Mouse (Mus musculus) liver, adult 2 months (tissue): ENCODE measurements around the gene Ppwd1. TPM values are rescaled to one million over a fixed set of nuclear protein-coding genes. Genes with fewer than 3 reads are reported as not detected.
A peak's percentile ranks its signal among the peaks of the same experiment; 100 is the strongest.
"Not testable (repeated sequence)": the region's sequence is repeated elsewhere in the genome, so short reads cannot be mapped to it uniquely, and the experiment has no call there.

ENCODE experiments used
- DNase-seq: peaks from one replicate; pipeline ENCODE4 v3.0.0-alpha.2; 2011; ENCODE audit warnings: low read depth, low spot score; ENCODE audit errors: extremely low read depth
- H3K27ac ChIP-seq: fragments of 200-500 bp; replicated peaks from 2 replicates; pipeline ENCODE4 v1.5.1; 2012; ENCODE audit warnings: low read depth, mild to moderate bottlenecking, control low read depth, inconsistent platforms, low read length; ENCODE audit not compliant: insufficient read depth
- H3K27me3 ChIP-seq: fragments of 200-500 bp; 2 replicates; pipeline ENCODE4 v1.6.1; 2012; ENCODE audit warnings: mild to moderate bottlenecking, moderate library complexity, low read length, inconsistent platforms; ENCODE audit not compliant: control insufficient read depth, insufficient read depth
- H3K36me3 ChIP-seq: fragments of 200-500 bp; 2 replicates; pipeline ENCODE4 v1.6.1; 2012; ENCODE audit warnings: low read length, inconsistent platforms; ENCODE audit not compliant: control insufficient read depth, insufficient read depth
- H3K4me1 ChIP-seq: fragments of 200-500 bp; 2 replicates; pipeline ENCODE4 v1.6.1; 2011; ENCODE audit warnings: low read length; ENCODE audit not compliant: control insufficient read depth, insufficient read depth
- H3K4me3 ChIP-seq: fragments of 200-500 bp; 2 replicates; pipeline ENCODE4 v1.5.1; 2011; ENCODE audit warnings: low read depth, mild to moderate bottlenecking, control low read depth, low read length, moderate library complexity; ENCODE audit not compliant: insufficient read depth
- H3K79me2 ChIP-seq: fragments of 200-500 bp; 2 replicates; pipeline ENCODE4 v1.6.1; 2012; ENCODE audit warnings: inconsistent platforms, mild to moderate bottlenecking, low read length, moderate library complexity; ENCODE audit not compliant: control insufficient read depth, insufficient read depth
- H3K9ac ChIP-seq: fragments of 200-500 bp; 2 replicates; pipeline ENCODE4 v1.6.1; 2012; ENCODE audit warnings: low read depth, mild to moderate bottlenecking, control low read depth, inconsistent platforms, low read length
- CTCF ChIP-seq: fragments of 200-500 bp; IDR thresholded peaks from 2 replicates; pipeline ENCODE4 v1.5.1; 2011; ENCODE audit warnings: low read depth, low read length, control low read depth
- POLR2A ChIP-seq: fragments of 200-500 bp; IDR thresholded peaks from 2 replicates; pipeline ENCODE4 v1.6.1; 2011; ENCODE audit warnings: low read length, control low read depth; ENCODE audit not compliant: insufficient read depth; ENCODE audit errors: extremely low read depth
- WGBS: fragments of 180-500 bp; shearing (Covaris S2); methylation state at CpG from one replicate; pipeline ENCODE4 v1.1.7; 2018; 5-methylcytosine and 5-hydroxymethylcytosine counted together
- polyA plus RNA-seq: library from polyadenylated mRNA; depleted of rRNA; stranded (reverse); fragments of >200 nt; gene quantifications from 2 replicates; pipeline ENCODE4 v1.2.3, GENCODE M21; 2012; rRNA removed
- total RNA-seq: library from RNA; depleted of rRNA; stranded (reverse); fragments of >200 nt; gene quantifications from 2 replicates; pipeline ENCODE4 v1.2.3, GENCODE M21; 2014; rRNA removed

The Ppwd1 gene
- total RNA-seq (9.5 and 11.2 TPM in 2 replicates), polyA plus RNA-seq (0.90 and 1.0 TPM in 2 replicates)

GRCm38 (mm10) chr13:104228384-104229066 lies at the start of gene Ppwd1, which contains the start of gene Cenpk:
TSS of gene Ppwd1 (minus strand) at chr13:104228843.
TSS of gene Cenpk (plus strand) at chr13:104228611.
- H3K27me3 ChIP-seq = no peaks in the 10 kb centered on the region
- H3K27ac ChIP-seq = peak within 1 kb of the TSS; percentile 92
- peak within 1 kb of the TSS; percentile 85 for H3K9ac ChIP-seq
- peak; percentile 82 for DNase-seq
- WGBS = under 1% methylated on average over 55 of the region's 55 CpGs
- H3K4me1 ChIP-seq = peaks cover 3% of the 10 kb centered on the region
- H3K4me3 ChIP-seq = peak within 1 kb of the TSS; percentile 91
- TF ChIP-seq POLR2A = peak; percentile 81
- TF ChIP-seq CTCF = no peak
- H3K36me3 ChIP-seq = peaks cover 4% of the 10 kb centered on the region
- no peaks in the 10 kb centered on the region; the same call in 1 of the 2 replicates for H3K79me2 ChIP-seq

DNA sequence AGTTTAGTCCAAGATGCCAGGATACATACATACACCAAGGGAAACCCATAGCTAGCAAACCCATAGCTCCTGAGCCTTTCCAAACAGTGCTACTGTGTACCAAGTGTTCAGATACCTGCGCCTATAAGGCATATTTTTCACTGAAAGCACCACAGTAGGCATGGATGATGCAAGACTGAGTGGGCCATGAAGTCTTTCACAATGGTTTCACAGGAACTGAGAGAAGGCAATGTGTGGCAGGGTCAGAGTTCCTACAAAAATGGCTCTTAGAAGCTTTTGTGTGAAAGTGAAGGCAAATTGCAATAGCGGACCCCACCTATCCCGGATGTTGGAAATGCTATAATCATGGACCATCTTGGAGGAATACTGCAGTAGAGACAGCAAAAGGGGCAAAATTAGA lies 30.4 kb upstream of the Ppwd1 start:
- Histone ChIP-seq H3K4me1 (no peaks in the 10 kb centered on the region), H3K36me3 (no peaks in the 10 kb centered on the region), H3K27me3 (no peaks in the 10 kb centered on the region), H3K9ac (no peak overlapping the region), H3K4me3 (no peak overlapping the region), H3K27ac (no peak overlapping the region), H3K79me2 (no peaks in the 10 kb centered on the region)
- 82% methylated on average over 3 of the region's 3 CpGs for WGBS
- TF ChIP-seq CTCF (no peak), POLR2A (no peak)
- DNase-seq = no peak

DNA sequence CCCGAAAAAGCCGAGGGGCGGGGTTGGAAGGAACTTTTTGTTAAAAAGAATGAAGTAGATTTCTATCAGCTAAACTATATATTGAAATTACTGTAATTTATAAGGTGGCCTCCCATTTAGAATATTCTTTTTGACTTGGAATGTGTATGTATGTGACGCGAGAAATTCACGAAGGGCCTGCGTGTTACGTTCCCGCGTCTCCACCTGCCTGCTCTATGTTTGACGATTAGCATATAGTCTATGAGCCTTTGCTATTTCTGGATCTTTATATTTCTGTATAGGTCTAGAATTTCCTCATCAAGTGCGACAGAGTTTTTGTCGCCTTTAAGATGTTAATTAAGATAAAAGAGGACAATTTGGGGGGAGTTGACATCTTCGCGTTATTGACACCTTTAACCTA lies 538 bp upstream of the Ppwd1 start:
- Histone ChIP-seq H3K9ac (no peak overlapping the region), H3K4me1 (peaks cover 3% of the 10 kb centered on the region), H3K36me3 (peaks cover 2% of the 10 kb centered on the region; the same call in 1 of the 2 replicates), H3K27ac (no peak overlapping the region), H3K4me3 (peak overlapping the region; percentile 91), H3K79me2 (no peaks in the 10 kb centered on the region; the same call in 1 of the 2 replicates), H3K27me3 (no peaks in the 10 kb centered on the region)
- WGBS = 8% methylated on average over 15 of the region's 15 CpGs
- DNase-seq = no peak
- TF ChIP-seq POLR2A (no peak), CTCF (no peak)

DNA sequence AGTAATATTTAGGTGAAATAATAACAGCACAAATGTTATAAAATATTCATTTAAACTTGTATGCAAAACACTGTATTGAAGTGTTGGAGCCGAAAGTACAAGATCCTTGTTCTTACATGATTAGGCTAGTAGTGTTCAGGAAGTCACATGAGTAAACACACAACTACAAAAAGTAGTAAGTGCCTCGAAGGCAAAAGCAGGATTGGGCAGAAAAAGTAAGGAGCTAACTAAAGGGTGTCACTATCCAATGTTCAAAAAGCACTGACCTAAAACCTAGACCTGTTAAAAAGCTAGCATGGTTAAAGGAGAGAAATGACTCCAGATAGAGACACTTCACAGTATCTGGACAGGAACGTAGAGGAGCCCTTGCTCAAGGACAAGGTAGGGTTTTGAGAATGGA lies 1.2 kb downstream of the Ppwd1 start:
- H3K9ac ChIP-seq = no peak overlapping the region
- H3K79me2 ChIP-seq = no peaks in the 10 kb centered on the region; the same call in 1 of the 2 replicates
- H3K27ac ChIP-seq = no peak overlapping the region
- H3K27me3 ChIP-seq = no peaks in the 10 kb centered on the region
- no peak for TF ChIP-seq POLR2A
- TF ChIP-seq CTCF = no peak
- DNase-seq = peak; percentile 23
- H3K36me3 ChIP-seq = peaks cover 4% of the 10 kb centered on the region
- H3K4me1 ChIP-seq = peaks cover 3% of the 10 kb centered on the region
- 11% methylated on average over 3 of the region's 3 CpGs for WGBS
- H3K4me3 ChIP-seq = no peak overlapping the region

DNA sequence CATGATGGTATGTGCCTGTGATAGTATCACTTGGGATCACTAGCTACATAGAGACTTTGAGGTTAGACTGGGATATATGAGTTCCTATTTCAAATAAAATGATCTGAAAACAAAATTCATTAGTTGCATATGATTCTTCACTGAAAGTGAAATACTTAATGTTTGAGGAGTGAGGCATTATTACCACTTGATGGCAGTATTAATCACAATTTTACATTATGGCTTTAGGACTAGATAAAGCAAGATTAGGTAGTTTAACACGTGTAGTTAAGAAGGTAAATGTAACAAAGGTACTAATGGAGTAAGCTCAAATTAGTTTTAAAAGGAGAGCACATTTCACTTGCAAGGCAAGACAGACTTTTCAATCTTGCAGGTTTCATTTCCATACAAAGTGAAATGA lies 24.3 kb downstream of the Ppwd1 start:
- TF ChIP-seq CTCF = no peak
- no peak for TF ChIP-seq POLR2A
- no peak for DNase-seq
- 53% methylated on average over 1 of the region's 1 CpGs for WGBS
- no peaks in the 10 kb centered on the region for H3K79me2 ChIP-seq
- no peak overlapping the region for H3K9ac ChIP-seq
- no peak overlapping the region for H3K4me3 ChIP-seq
- no peaks in the 10 kb centered on the region for H3K27me3 ChIP-seq
- H3K4me1 ChIP-seq = no peaks in the 10 kb centered on the region
- H3K36me3 ChIP-seq = peaks cover 25% of the 10 kb centered on the region
- no peak overlapping the region for H3K27ac ChIP-seq

DNA sequence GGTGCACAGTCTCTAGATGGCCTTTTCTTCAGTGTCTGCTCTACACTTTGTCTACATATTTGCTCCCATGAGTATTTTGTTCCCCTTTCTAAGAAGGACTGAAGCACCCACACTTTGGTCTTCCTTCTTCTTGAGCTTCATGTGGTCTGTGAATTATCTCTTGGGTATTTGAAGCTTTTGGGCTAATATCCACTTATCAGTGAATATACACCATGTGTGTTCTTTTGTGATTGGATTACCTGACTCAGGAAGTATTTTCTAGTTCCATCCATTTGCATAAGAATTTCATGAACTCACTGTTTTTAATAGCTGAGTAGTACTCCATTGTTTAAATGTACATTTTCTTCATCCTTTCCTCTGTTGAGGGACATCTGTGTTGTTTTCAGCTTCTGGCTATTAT lies 32.8 kb downstream of the Ppwd1 start:
- not testable (repeated sequence) for H3K27ac ChIP-seq, H3K79me2 ChIP-seq, DNase-seq, H3K27me3 ChIP-seq, H3K9ac ChIP-seq, H3K4me3 ChIP-seq, H3K4me1 ChIP-seq
- peaks cover 31% of the 10 kb centered on the region for H3K36me3 ChIP-seq
